Mouse (Mus musculus) liver, embryonic 12.5 days (tissue): ENCODE results near the gene Zfp790. TPM values are rescaled to one million over a fixed set of nuclear protein-coding genes. Genes with fewer than 3 reads are reported as not detected.
A peak's percentile ranks its signal among the peaks of the same experiment; 100 is the strongest.
"Not testable (repeated sequence)": the region's sequence is repeated elsewhere in the genome, so short reads cannot be mapped to it uniquely, and the experiment has no call there.

Source experiments
- ATAC-seq: fragments of 200-750 bp; cut with Nextera tagmentation; 2 replicates; pipeline ENCODE4 v1.8.0; 2017; ENCODE audit warnings: moderate number of reproducible peaks, mild to moderate bottlenecking, moderate library complexity
- H3K27ac ChIP-seq: fragments of 300-500 bp; sonication (generic); 2 replicates; pipeline ENCODE4 v1.5.1; 2016; ENCODE audit warnings: mild to moderate bottlenecking
- H3K27me3 ChIP-seq: fragments of 300-500 bp; sonication (generic); replicated peaks from 2 replicates; pipeline ENCODE4 v1.6.1; 2016; ENCODE audit warnings: mild to moderate bottlenecking, moderate library complexity
- H3K36me3 ChIP-seq: fragments of 300-500 bp; sonication (generic); 2 replicates; pipeline ENCODE4 v1.6.1; 2016; ENCODE audit warnings: mild to moderate bottlenecking, moderate library complexity
- H3K4me1 ChIP-seq: fragments of 300-500 bp; sonication (generic); 2 replicates; pipeline ENCODE4 v1.6.1; 2016
- H3K4me2 ChIP-seq: fragments of 300-500 bp; sonication (generic); 2 replicates; pipeline ENCODE4 v1.6.1; 2016; ENCODE audit warnings: mild to moderate bottlenecking, moderate library complexity
- H3K4me3 ChIP-seq: fragments of 300-500 bp; sonication (generic); 2 replicates; pipeline ENCODE4 v1.5.1; 2016; ENCODE audit warnings: mild to moderate bottlenecking, moderate library complexity
- H3K9ac ChIP-seq: fragments of 300-500 bp; sonication (generic); 2 replicates; pipeline ENCODE4 v1.6.1; 2016; ENCODE audit warnings: mild to moderate bottlenecking, moderate library complexity
- H3K9me3 ChIP-seq: fragments of 300-500 bp; sonication (generic); replicated peaks from 2 replicates; pipeline ENCODE4 v1.6.1; 2016; ENCODE audit warnings: mild to moderate bottlenecking, moderate library complexity
- WGBS: fragments of 180-500 bp; shearing (Covaris S2); methylation state at CpG from one replicate; pipeline ENCODE4 v1.1.7; 2016; ENCODE audit not compliant: insufficient replicate concordance; 5-methylcytosine and 5-hydroxymethylcytosine counted together
- microRNA counts: library from miRNA; unstranded; fragments of <30 nt; microRNA quantifications from one replicate; lab custom pipeline; 2017
- microRNA-seq: library from miRNA; unstranded; fragments of <30 nt; microRNA quantifications from one replicate; pipeline ENCODE4, GENCODE M21; 2017
- polyA plus RNA-seq: library from polyadenylated mRNA; unstranded; fragments of >200 nt; fragmentation: Nextera tagmentation; extraction: Ambion mirVana; gene quantifications from 2 replicates; pipeline ENCODE4 v1.2.1, GENCODE M21; 2016

Gene Zfp790
- polyA plus RNA-seq, 1 experiment from 2014 or later, result 5.5 TPM

DNA sequence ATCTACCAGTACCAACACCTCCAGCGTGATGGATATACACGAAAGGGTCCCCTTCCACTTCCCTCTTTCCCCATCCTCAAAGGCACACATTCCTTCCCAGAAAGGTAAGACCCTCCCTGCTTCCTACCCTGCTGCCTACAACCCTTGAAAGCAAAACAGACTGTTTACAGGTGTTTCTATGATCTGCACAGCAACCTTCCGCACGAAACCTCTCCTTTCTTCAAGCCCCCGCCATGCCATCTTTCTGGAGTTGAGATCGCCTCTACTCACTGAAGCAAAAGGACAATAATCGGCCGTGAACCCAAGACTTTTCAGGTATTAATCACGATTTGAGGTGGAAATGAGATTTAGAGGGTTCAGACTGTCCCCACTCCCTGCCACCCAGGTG lies 36.9 kb downstream of the Zfp790 start:
- ATAC-seq, result no peak
- Histone ChIP-seq H3K4me1 (peaks cover 11% of the 10 kb centered on the region), H3K27me3 (no peaks in the 10 kb centered on the region), H3K36me3 (peaks cover 15% of the 10 kb centered on the region), H3K4me2 (peak overlapping the region; percentile 88), H3K4me3 (peak overlapping the region; percentile 70), H3K9me3 (no peaks in the 10 kb centered on the region), H3K9ac (peak overlapping the region; percentile 64), H3K27ac (no peak overlapping the region)
- 44% methylated on average over 9 of the region's 9 CpGs for WGBS

DNA sequence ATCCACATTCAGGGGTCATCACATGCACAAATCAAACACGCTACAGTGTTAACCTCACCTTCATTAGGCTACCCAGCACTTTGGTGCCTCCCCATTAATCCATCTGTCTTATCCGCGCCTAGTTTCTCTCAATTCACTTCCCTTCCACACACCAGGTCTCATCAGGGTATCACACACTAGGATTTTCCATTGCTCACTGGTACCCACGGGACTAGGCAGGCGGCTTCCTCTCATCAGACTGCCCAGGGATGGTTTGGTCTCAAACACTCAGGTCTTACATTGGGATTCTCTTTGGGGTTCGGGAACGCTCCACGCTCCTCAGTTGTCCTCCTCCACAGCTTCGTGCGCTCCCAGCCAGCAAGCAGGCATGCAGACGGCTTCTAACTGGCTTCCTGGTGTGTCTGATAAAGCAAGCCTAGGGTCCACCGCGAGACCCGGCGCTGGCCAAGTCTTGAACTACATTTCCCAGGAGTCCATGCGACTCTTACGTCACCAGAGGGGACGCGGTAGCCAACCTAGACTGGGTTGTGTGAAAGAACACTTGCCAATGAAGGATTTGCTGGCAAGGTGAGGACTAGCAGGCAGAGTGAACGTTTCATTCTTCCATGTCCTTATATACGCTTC lies 37.4 kb downstream of the Zfp790 start, which contains the start of gene Zfp940:
Gene Zfp940, minus strand, starts transcription at position 451 of the 624 bp plus-strand sequence.
- 2% methylated on average over 21 of the region's 21 CpGs for WGBS
- H3K4me1 ChIP-seq, result peaks cover 11% of the 10 kb centered on the region
- peaks cover 13% of the 10 kb centered on the region for H3K36me3 ChIP-seq
- H3K4me3 ChIP-seq, result peak within 1 kb of the TSS; percentile 70
- peak; percentile 96 for ATAC-seq
- H3K4me2 ChIP-seq, result peak within 1 kb of the TSS; percentile 88
- H3K9ac ChIP-seq, result peak within 1 kb of the TSS; percentile 64
- no peaks in the 10 kb centered on the region for H3K27me3 ChIP-seq
- H3K9me3 ChIP-seq, result no peaks in the 10 kb centered on the region
- no peak within 1 kb of the TSS for H3K27ac ChIP-seq

DNA sequence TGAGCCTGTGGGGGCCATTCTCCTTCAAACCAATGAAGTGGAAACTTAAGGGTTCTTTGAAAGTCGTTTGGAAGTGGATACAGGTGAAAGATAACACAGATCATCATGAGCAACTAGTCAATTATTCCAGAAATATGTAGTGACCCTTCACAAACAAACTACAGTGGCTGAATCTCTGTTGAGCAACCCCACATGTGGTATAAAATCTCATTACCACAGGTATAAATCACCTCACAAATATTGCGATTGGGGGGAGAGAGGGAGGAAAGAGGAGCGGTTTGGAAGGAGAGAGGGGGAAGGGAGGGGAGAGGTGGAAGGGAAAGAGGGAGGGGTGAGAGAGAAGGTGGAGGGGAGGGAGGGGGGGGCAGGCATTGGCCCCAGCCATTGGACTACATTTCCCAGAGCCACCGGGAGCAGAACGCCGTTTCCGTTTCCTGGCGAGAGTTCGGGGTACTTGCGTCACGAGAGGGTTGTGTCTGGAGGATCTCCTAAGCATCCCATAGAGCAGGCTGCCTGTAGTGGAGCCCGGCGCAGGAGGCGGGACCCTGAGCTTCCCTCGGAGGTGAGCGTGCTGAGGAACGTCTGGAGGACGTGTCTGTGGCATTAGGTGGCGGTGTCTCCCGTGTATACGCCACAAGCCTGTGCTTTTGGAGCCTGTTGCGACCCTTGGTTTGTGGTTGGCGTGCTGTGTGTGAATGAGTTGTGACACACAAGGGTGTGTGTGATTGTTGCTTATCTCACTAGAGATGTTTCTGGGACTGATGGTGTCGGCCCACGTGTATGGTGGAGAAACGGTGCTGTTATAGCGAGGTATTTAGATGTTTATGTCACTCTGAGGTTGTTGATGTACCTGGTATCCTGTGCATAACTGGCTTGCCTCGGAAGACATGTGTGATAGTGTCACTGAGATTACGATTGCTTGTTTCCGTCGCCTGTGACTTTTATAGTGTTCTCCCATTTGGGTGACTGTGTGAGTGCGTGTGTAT lies 43.9 kb downstream of the Zfp790 start, which contains the start of gene Zfp420:
Gene Zfp420, plus strand, starts transcription at position 448 of the 986 bp plus-strand sequence.
- Histone ChIP-seq H3K27me3 (no peaks in the 10 kb centered on the region), H3K4me1 (peaks cover 12% of the 10 kb centered on the region), H3K9ac (peak within 1 kb of the TSS; percentile 62), H3K4me3 (peak within 1 kb of the TSS; percentile 60), H3K36me3 (peaks cover 6% of the 10 kb centered on the region; the same call in 1 of the 2 replicates), H3K27ac (no peak within 1 kb of the TSS), H3K4me2 (peak within 1 kb of the TSS; percentile 86), H3K9me3 (no peaks in the 10 kb centered on the region)
- WGBS, result 5% methylated on average over 32 of the region's 32 CpGs
- peak; percentile 96 for ATAC-seq

DNA sequence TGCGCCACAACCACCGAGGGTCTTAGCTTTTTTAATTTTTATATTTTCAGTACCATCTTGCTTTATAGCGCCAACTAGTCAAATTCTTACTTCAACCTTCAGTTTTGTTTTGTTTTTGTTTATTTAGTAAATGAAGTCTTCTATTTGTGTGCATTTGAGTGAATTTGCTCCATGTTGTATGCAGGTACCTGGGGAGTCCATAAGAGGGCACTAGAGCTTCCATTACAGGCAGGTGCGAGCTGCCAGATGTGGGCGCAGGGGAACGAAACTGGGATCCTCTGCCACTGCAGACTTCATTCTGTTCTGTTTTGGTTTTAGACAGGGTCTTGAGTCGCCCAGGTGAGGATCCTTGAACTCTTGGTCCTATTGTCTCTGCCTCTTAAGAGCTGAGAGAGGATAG lies 45.7 kb downstream of the Zfp790 start:
- Histone ChIP-seq H3K4me3 (no peak overlapping the region), H3K27ac (no peak overlapping the region), H3K4me2 (no peak overlapping the region), H3K9ac (no peak overlapping the region), H3K9me3 (no peaks in the 10 kb centered on the region), H3K27me3 (no peaks in the 10 kb centered on the region), H3K36me3 (peaks cover 6% of the 10 kb centered on the region; the same call in 1 of the 2 replicates), H3K4me1 (peaks cover 12% of the 10 kb centered on the region)
- ATAC-seq, result no peak
- WGBS, result 80% methylated on average over 7 of the region's 7 CpGs

DNA sequence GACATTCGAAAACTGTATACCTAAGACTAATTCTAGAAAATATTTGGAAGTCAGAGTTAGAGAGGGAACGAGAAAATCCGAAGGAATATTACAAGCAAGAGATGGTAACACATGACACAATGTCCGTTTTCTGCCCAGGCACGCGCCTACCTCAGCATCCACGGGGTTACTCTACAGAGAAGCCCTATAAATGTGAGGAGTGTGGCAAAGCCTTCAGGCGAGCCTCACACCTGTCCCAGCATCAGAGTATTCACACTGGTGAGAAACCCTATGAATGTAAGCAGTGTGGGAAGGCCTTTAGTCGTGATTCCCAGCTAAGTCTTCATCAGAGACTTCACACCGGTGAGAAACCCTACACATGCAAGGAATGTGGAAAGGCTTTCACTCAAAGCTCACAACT lies 58.3 kb downstream of the Zfp790 start:
- Histone ChIP-seq H3K4me2 (no peak overlapping the region), H3K9me3 (peaks cover 44% of the 10 kb centered on the region), H3K4me1 (no peaks in the 10 kb centered on the region), H3K27ac (no peak overlapping the region), H3K27me3 (no peaks in the 10 kb centered on the region), H3K9ac (no peak overlapping the region), H3K36me3 (peaks cover 33% of the 10 kb centered on the region), H3K4me3 (no peak overlapping the region)
- ATAC-seq, result no peak
- 80% methylated on average over 10 of the region's 10 CpGs for WGBS

DNA sequence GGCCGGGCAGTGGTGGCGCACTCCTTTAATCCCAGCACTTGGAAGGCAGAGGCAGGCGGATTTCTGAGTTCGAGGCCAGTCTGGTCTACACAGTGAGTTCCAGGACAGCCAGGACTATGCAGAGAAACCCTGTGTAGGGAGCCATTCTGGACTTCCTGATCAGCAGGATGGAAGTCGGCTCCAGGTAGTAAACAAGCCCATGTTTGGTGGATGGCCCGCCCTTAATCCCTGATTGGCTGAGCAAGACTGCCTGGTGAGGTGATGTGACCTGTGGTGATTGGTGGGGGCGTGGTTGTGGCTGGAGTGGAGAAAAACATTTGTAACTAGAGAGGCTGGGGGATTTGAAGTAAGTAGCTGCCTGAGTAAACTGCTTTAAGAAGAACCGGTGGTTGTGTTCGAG lies 61.6 kb downstream of the Zfp790 start:
- H3K4me2 ChIP-seq, H3K4me3 ChIP-seq, H3K27me3 ChIP-seq, ATAC-seq, H3K4me1 ChIP-seq, H3K9ac ChIP-seq, H3K27ac ChIP-seq: not testable (repeated sequence)
- 75% methylated on average over 9 of the region's 9 CpGs for WGBS
- H3K36me3 ChIP-seq, result peaks cover 27% of the 10 kb centered on the region
- H3K9me3 ChIP-seq, result peaks cover 36% of the 10 kb centered on the region

DNA sequence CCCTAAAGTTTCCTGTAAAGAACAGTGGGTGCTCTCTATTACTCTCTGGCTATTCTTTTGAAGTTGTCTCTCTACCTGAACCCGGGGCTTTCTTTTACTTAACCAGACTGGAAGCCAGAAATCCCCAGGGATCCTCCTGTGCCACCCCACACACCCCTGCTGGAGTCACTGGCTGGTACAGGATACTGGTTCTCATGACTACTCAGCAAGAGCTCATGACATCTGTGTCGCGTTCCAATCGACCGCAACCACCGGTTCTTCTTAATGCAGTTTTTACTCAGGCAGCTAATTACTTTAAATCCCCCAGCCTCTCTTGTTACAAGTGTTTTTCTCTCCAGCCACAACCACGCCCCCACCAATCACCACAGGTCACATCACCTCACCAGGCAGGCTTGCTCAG lies 64.1 kb downstream of the Zfp790 start:
- no peak for ATAC-seq
- Histone ChIP-seq H3K9ac (no peak overlapping the region), H3K36me3 (peaks cover 17% of the 10 kb centered on the region), H3K4me1 (no peaks in the 10 kb centered on the region), H3K4me3 (no peak overlapping the region), H3K27me3 (no peaks in the 10 kb centered on the region), H3K27ac (no peak overlapping the region), H3K4me2 (no peak overlapping the region), H3K9me3 (peaks cover 40% of the 10 kb centered on the region)
- WGBS, result 69% methylated on average over 7 of the region's 7 CpGs

MicroRNA genes within 50 kb of the gene (microRNA counts, 519-probe panel; counts per million panel counts)
- 582 counts per million, percentile 70 among the panel's probes with 10 or more counts for microRNA mmu-miR-1964 (lab: Ali Mortazavi, UCI)

Small RNA genes lying within 50 kb of the gene (microRNA-seq; reads per million reads assigned to microRNA genes)
- 8.1 reads per million, percentile 18 among the genes with 10 or more reads in this experiment for gene Mir1964

Other genes with a start within 250 kb of the Zfp790 start
- not detected in 2 replicates for gene Catsperg2, start 89.1 kb upstream of the Zfp790 start, polyA plus RNA-seq
- gene Zfp84, start 47.6 kb upstream of the Zfp790 start, polyA plus RNA-seq, result 5.0 and 5.1 TPM in 2 replicates
- gene Zfp30, start 32.1 kb upstream of the Zfp790 start, polyA plus RNA-seq, result 0.88 and 1.0 TPM in 2 replicates
- gene Zfp940, start 37.6 kb downstream of the Zfp790 start, polyA plus RNA-seq, result 2.1 and 2.4 TPM in 2 replicates
- gene Zfp420, start 43.9 kb downstream of the Zfp790 start, polyA plus RNA-seq, result 1.9 TPM in 2 replicates
- gene Zfp27, start 90.5 kb downstream of the Zfp790 start, polyA plus RNA-seq, result 2.6 and 3.4 TPM in 2 replicates
- 0.54 and 0.55 TPM in 2 replicates for gene Zfp383, start 92.1 kb downstream of the Zfp790 start, polyA plus RNA-seq
- 3.6 and 4.8 TPM in 2 replicates for gene Zfp74, start 138.0 kb downstream of the Zfp790 start, polyA plus RNA-seq
- gene Zfp568, start 167.8 kb downstream of the Zfp790 start, polyA plus RNA-seq, result 13.4 and 14.2 TPM in 2 replicates
- 0.60 and 0.87 TPM in 2 replicates for gene Zfp14, start 235.3 kb downstream of the Zfp790 start, polyA plus RNA-seq